Mouse (Mus musculus) heart, postnatal 0 days (tissue): ENCODE measurements around the gene Slc7a7. TPM values are rescaled to one million over a fixed set of nuclear protein-coding genes. Genes with fewer than 3 reads are reported as not detected.
A peak's percentile ranks its signal among the peaks of the same experiment; 100 is the strongest.

ENCODE experiments used
- ATAC-seq: fragments of 200-750 bp; cut with Nextera tagmentation; 2 replicates; pipeline ENCODE4 v1.8.0; 2017; ENCODE audit warnings: low read depth, moderate number of reproducible peaks, moderate library complexity; ENCODE audit not compliant: insufficient read depth
- DNase-seq: peaks from one replicate; pipeline ENCODE4 v3.0.0-alpha.2; 2016; ENCODE audit warnings: low spot score
- H3K27ac ChIP-seq: fragments of 300-500 bp; sonication (generic); 2 replicates; pipeline ENCODE4 v1.5.1; 2014; ENCODE audit warnings: low read depth, mild to moderate bottlenecking
- H3K27me3 ChIP-seq: fragments of 300-500 bp; sonication (generic); 2 replicates; pipeline ENCODE4 v1.6.1; 2014; ENCODE audit warnings: low read length, mixed read lengths; ENCODE audit not compliant: control insufficient read depth, insufficient read depth
- H3K36me3 ChIP-seq: fragments of 300-500 bp; sonication (generic); replicated peaks from 2 replicates; pipeline ENCODE4 v1.6.1; 2014; ENCODE audit warnings: low read length, mixed read lengths; ENCODE audit not compliant: control insufficient read depth, insufficient read depth
- H3K4me1 ChIP-seq: fragments of 300-500 bp; sonication (generic); 2 replicates; pipeline ENCODE4 v1.6.1; 2014; ENCODE audit warnings: antibody characterized with exemption; ENCODE audit not compliant: control insufficient read depth, insufficient read depth
- H3K4me2 ChIP-seq: fragments of 300-500 bp; sonication (generic); 2 replicates; pipeline ENCODE4 v1.6.1; 2014; ENCODE audit warnings: low read depth, mild to moderate bottlenecking, low read length, moderate library complexity
- H3K4me3 ChIP-seq: fragments of 300-500 bp; sonication (generic); 2 replicates; pipeline ENCODE4 v1.5.1; 2014; ENCODE audit warnings: low read depth, low read length
- H3K9ac ChIP-seq: fragments of 300-500 bp; sonication (generic); replicated peaks from 2 replicates; pipeline ENCODE4 v1.6.1; 2014; ENCODE audit warnings: low read depth, low read length, mixed read lengths
- H3K9me3 ChIP-seq: fragments of 300-500 bp; sonication (generic); replicated peaks from 2 replicates; pipeline ENCODE4 v1.6.1; 2016; ENCODE audit warnings: low read length; ENCODE audit not compliant: control insufficient read depth
- CTCF ChIP-seq: IDR thresholded peaks from 2 replicates; pipeline ENCODE4 v1.5.1; 2016; ENCODE audit warnings: antibody characterized with exemption, control low read depth, low read depth
- EP300 ChIP-seq: IDR thresholded peaks from 2 replicates; pipeline ENCODE4 v1.6.1; 2016; ENCODE audit warnings: antibody characterized with exemption, low read depth
- WGBS: fragments of 180-500 bp; shearing (Covaris S2); extraction: QIAGEN DNeasy Blood & Tissue Kit; methylation state at CpG from one replicate; pipeline ENCODE4 v1.1.7; 2014; 5-methylcytosine and 5-hydroxymethylcytosine counted together
- polyA plus RNA-seq: library from polyadenylated mRNA; unstranded; fragments of >200 nt; fragmentation: Nextera tagmentation; extraction: Ambion mirVana; gene quantifications from 2 replicates; pipeline ENCODE4 v1.2.1, GENCODE M21; 2015
- total RNA-seq: library from RNA; depleted of rRNA; stranded (reverse); fragments of >200 nt; gene quantifications from 2 replicates; pipeline ENCODE4 v1.2.3, GENCODE M21; 2014; ENCODE audit warnings: low replicate concordance

Gene Slc7a7
- total and polyA plus RNA-seq, 2 experiments from 2014 or later = 6.7 to 11.3 TPM

DNA sequence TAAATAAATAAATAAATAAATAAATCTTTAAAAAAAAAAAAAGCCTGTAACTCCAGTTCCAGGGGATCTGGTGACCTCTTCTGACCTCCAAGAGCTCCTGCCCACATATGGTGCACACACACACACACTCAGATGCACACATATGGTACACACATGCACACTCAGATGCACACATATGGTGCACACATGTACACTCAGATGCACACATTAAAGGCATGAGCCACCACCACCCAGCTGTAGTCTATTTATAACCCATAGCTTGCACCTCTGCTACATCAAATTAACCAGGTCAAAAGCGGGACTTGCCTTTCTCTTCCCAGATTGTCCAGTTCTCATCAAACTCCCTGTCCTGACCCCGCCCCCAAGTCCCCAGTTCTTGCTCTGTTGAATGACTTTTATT is 3.4 kb upstream of the Slc7a7 start:
- no peak for ATAC-seq
- Histone ChIP-seq H3K4me3 (no peak overlapping the region), H3K36me3 (no peaks in the 10 kb centered on the region), H3K4me2 (no peak overlapping the region), H3K4me1 (no peaks in the 10 kb centered on the region), H3K27me3 (no peaks in the 10 kb centered on the region), H3K9ac (no peak overlapping the region), H3K9me3 (no peaks in the 10 kb centered on the region), H3K27ac (no peak overlapping the region)
- 73% methylated on average over 2 of the region's 2 CpGs for WGBS
- no peak for TF ChIP-seq EP300
- no peak for TF ChIP-seq CTCF
- DNase-seq = no peak

GRCm38 (mm10) chr14:54416830-54417229 is 750 bp downstream of the Slc7a7 start:
- H3K4me3 ChIP-seq = no peak overlapping the region
- ATAC-seq (no peak), DNase-seq (no peak)
- H3K36me3 ChIP-seq = no peaks in the 10 kb centered on the region
- H3K9me3 ChIP-seq = no peaks in the 10 kb centered on the region
- no peak overlapping the region for H3K27ac ChIP-seq
- peaks cover 7% of the 10 kb centered on the region; the same call in 1 of the 2 replicates for H3K4me1 ChIP-seq
- WGBS = 84% methylated on average over 4 of the region's 4 CpGs
- no peak for TF ChIP-seq CTCF
- no peak for TF ChIP-seq EP300
- no peaks in the 10 kb centered on the region for H3K27me3 ChIP-seq
- H3K4me2 ChIP-seq = no peak overlapping the region
- H3K9ac ChIP-seq = no peak overlapping the region

- no peak for ATAC-seq
- Histone ChIP-seq H3K4me2 (no peak overlapping the region), H3K9me3 (no peaks in the 10 kb centered on the region), H3K4me1 (peaks cover 7% of the 10 kb centered on the region; the same call in 1 of the 2 replicates), H3K9ac (no peak overlapping the region), H3K27ac (no peak overlapping the region), H3K27me3 (no peaks in the 10 kb centered on the region), H3K36me3 (no peaks in the 10 kb centered on the region), H3K4me3 (no peak overlapping the region)
- TF ChIP-seq CTCF = no peak
- TF ChIP-seq EP300 = no peak
- DNase-seq = no peak
- WGBS = 71% methylated on average over 5 of the region's 5 CpGs
These were observed 1.3 kb downstream of the Slc7a7 start for GRCm38 (mm10) chr14:54416229-54416775.

DNA sequence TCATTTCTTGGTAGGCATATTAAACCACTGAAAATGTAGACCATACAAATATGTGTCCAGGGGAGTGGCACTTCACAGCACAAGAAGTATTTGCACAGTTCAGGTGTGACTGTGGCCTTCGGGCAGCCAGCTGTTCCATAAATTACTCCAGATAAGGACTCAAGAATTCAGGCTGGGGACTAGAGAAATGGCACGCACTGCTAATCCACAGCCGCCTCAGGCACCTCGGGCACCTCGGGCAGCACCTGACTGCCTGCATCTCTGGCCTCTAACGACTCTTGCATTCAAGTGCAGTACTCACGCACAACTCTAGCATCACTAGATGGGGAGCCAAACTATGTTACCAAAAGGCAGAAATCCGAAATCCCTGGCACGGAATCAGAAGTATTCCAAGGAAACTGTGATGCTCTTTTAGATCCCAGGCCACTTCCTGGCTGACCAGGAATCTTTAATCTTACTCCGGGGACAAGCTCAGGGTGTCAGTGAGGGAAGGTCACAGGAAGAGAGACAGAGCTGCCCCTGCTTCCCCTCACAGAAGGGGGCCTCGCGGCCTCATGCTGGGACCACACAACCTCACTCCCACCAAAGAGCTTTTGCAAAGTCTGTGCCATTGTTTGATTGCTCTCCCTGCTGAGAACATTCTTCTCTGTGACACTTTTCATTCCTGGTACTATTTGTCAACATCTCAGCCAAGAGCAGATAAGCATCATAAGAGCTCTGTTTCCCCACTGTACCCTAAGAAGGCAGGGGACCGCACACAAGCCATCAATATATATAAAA is 2.1 kb downstream of the Slc7a7 start:
- ATAC-seq = no peak
- no peak overlapping the region for H3K4me2 ChIP-seq
- H3K4me1 ChIP-seq = peaks cover 7% of the 10 kb centered on the region; the same call in 1 of the 2 replicates
- no peaks in the 10 kb centered on the region for H3K9me3 ChIP-seq
- H3K4me3 ChIP-seq = no peak overlapping the region
- no peak for TF ChIP-seq EP300
- no peak for TF ChIP-seq CTCF
- no peak overlapping the region for H3K27ac ChIP-seq
- H3K36me3 ChIP-seq = no peaks in the 10 kb centered on the region
- no peak overlapping the region for H3K9ac ChIP-seq
- 27% methylated on average over 13 of the region's 13 CpGs for WGBS
- H3K27me3 ChIP-seq = no peaks in the 10 kb centered on the region
- no peak for DNase-seq

DNA sequence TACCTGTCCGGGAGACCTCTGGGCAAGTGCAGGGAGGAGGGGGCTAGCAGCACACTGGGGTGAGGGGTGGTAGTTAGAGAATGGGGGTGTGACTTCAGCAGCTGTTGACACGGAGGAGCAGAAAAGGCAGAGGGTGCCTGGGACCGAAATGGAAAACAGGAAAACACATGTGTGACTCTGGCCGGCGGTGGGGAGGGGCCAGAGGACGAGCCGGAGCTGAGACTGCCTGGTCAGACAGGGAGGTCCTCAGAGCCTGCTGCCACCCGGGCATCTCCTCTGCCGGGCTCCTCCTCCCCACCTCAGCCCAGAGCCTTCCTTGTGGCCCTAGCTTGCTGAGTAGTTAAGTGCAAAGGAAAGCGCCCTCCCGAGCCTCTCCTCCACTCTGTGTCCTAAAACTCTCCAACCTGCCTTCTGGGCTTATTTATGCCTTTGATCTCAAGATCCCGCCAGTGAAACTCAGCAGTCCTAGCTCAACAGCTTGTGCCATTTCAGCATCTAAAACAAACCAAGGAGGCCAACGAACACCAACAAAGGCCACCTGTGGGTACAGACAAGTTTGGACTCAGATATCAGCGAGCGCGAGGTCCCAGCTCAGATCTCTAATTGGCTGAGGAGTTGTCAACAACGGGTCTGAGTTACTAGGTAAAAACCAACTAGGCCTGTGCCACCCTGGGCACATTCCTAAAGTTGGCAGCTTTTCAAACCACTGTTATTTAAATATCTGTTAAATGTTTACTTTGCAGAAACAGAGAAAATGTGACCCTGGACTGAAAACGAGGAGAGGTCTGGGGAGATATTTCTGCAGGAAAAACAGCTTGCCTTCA is 3.5 kb downstream of the Slc7a7 start:
- ATAC-seq (no peak), DNase-seq (no peak)
- Histone ChIP-seq H3K27ac (no peak overlapping the region), H3K9me3 (no peaks in the 10 kb centered on the region), H3K9ac (peak overlapping the region; percentile 38; the same call in 1 of the 2 replicates), H3K4me3 (0 out of 2 replicates have a peak overlapping the region, but pooled peaks have one; percentile 12), H3K4me2 (peak overlapping the region; percentile 53), H3K36me3 (no peaks in the 10 kb centered on the region), H3K4me1 (peaks cover 7% of the 10 kb centered on the region; the same call in 1 of the 2 replicates), H3K27me3 (no peaks in the 10 kb centered on the region)
- TF ChIP-seq CTCF (no peak), EP300 (no peak)
- WGBS = 14% methylated on average over 18 of the region's 18 CpGs
